Mouse (Mus musculus) embryonic facial prominence, embryonic 14.5 days (tissue): Measurements from ENCODE around the gene Olfr137. TPM values are rescaled to one million over a fixed set of nuclear protein-coding genes. Genes with fewer than 3 reads are reported as not detected.

Source experiments
- ATAC-seq: fragments of 200-750 bp; cut with Nextera tagmentation; 2 replicates; pipeline ENCODE4 v1.8.0; 2017; ENCODE audit warnings: low read depth, moderate number of reproducible peaks, moderate TSS enrichment
- DNase-seq: peaks from one replicate; pipeline ENCODE4 v3.0.0-alpha.2; 2015; ENCODE audit warnings: low spot score
- H3K27ac ChIP-seq: fragments of 300-500 bp; sonication (generic); replicated peaks from 2 replicates; pipeline ENCODE4 v1.5.1; 2014; ENCODE audit warnings: low read depth, mild to moderate bottlenecking, low read length, moderate library complexity
- H3K27me3 ChIP-seq: fragments of 300-500 bp; sonication (generic); replicated peaks from 2 replicates; pipeline ENCODE4 v1.6.1; 2014; ENCODE audit warnings: low read length; ENCODE audit not compliant: control insufficient read depth, insufficient read depth
- H3K36me3 ChIP-seq: fragments of 300-500 bp; sonication (generic); 2 replicates; pipeline ENCODE4 v1.6.1; 2014; ENCODE audit warnings: low read length, mixed read lengths; ENCODE audit not compliant: control insufficient read depth, insufficient read depth
- H3K4me1 ChIP-seq: fragments of 300-500 bp; sonication (generic); 2 replicates; pipeline ENCODE4 v1.6.1; 2014; ENCODE audit warnings: antibody characterized with exemption, low read length; ENCODE audit not compliant: control insufficient read depth, insufficient read depth
- H3K4me2 ChIP-seq: fragments of 300-500 bp; sonication (generic); 2 replicates; pipeline ENCODE4 v1.6.1; 2014; ENCODE audit warnings: low read depth, mild to moderate bottlenecking, low read length, moderate library complexity, mixed read lengths
- H3K4me3 ChIP-seq: fragments of 300-500 bp; sonication (generic); 2 replicates; pipeline ENCODE4 v1.5.1; 2014; ENCODE audit warnings: low read depth, mild to moderate bottlenecking, low read length
- H3K9ac ChIP-seq: fragments of 300-500 bp; sonication (generic); 2 replicates; pipeline ENCODE4 v1.6.1; 2014; ENCODE audit warnings: low read depth, mild to moderate bottlenecking, low read length, moderate library complexity, mixed read lengths
- H3K9me3 ChIP-seq: fragments of 300-500 bp; sonication (generic); 2 replicates; pipeline ENCODE4 v1.6.1; 2016; ENCODE audit warnings: low read length; ENCODE audit not compliant: control insufficient read depth
- WGBS: fragments of 180-500 bp; shearing (Covaris S2); extraction: QIAGEN DNeasy Blood & Tissue Kit; methylation state at CpG from one replicate; pipeline ENCODE4 v1.1.7; 2014; 5-methylcytosine and 5-hydroxymethylcytosine counted together
- polyA plus RNA-seq: library from polyadenylated mRNA; unstranded; fragments of >200 nt; fragmentation: Nextera tagmentation; extraction: Ambion mirVana; gene quantifications from 2 replicates; pipeline ENCODE4 v1.2.1, GENCODE M21; 2014

Gene Olfr137
- polyA plus RNA-seq: not detected in 2 replicates

- Histone ChIP-seq H3K36me3 (no peaks in the 10 kb centered on the region), H3K27me3 (no peaks in the 10 kb centered on the region), H3K9ac (no peak within 1 kb of the TSS)
Observed at GRCm38 (mm10) chr17:38307470-38307869, at the start of gene Olfr137. TSS of gene Olfr137 (minus strand) at chr17:38307570.

GRCm38 (mm10) chr17:38329531-38329930 lies 22.2 kb upstream of the Olfr137 start, which contains the start of gene Olfr136:
TSS of gene Olfr136 (plus strand) at chr17:38329831.
- H3K9me3 ChIP-seq: 0 out of 2 replicates have a peak, but pooled peaks cover 3% of the 10 kb centered on the region
- no peak for ATAC-seq
- H3K4me1 ChIP-seq: no peaks in the 10 kb centered on the region
- H3K27me3 ChIP-seq: no peaks in the 10 kb centered on the region
- no peak within 1 kb of the TSS for H3K4me3 ChIP-seq
- no peak within 1 kb of the TSS for H3K4me2 ChIP-seq
- no peak for DNase-seq
- no peaks in the 10 kb centered on the region for H3K36me3 ChIP-seq
- H3K27ac ChIP-seq: no peak within 1 kb of the TSS
- no peak within 1 kb of the TSS for H3K9ac ChIP-seq

More at GRCm38 (mm10) chr17:38307470-38307869, at the start of gene Olfr137:
- Histone ChIP-seq H3K4me1 (no peaks in the 10 kb centered on the region), H3K4me3 (no peak within 1 kb of the TSS), H3K4me2 (no peak within 1 kb of the TSS), H3K27ac (no peak within 1 kb of the TSS), H3K9me3 (0 out of 2 replicates have a peak, but pooled peaks cover 9% of the 10 kb centered on the region)
- ATAC-seq (no peak), DNase-seq (no peak)

- no peak for ATAC-seq
- no peaks in the 10 kb centered on the region for H3K4me1 ChIP-seq
- WGBS: 66% methylated on average over 1 of the region's 1 CpGs
Observed at GRCm38 (mm10) chr17:38260735-38261134, 46.6 kb downstream of the Olfr137 start, which contains the start of gene Olfr138. TSS of gene Olfr138 (plus strand) at chr17:38261035.

More at GRCm38 (mm10) chr17:38260735-38261134, 46.6 kb downstream of the Olfr137 start, which contains the start of gene Olfr138:
- H3K4me2 ChIP-seq: no peak within 1 kb of the TSS
- no peak within 1 kb of the TSS for H3K9ac ChIP-seq
- H3K27ac ChIP-seq: no peak within 1 kb of the TSS
- no peaks in the 10 kb centered on the region for H3K27me3 ChIP-seq
- H3K36me3 ChIP-seq: no peaks in the 10 kb centered on the region
- no peak within 1 kb of the TSS for H3K4me3 ChIP-seq
- H3K9me3 ChIP-seq: 0 out of 2 replicates have a peak, but pooled peaks cover 5% of the 10 kb centered on the region
- DNase-seq: no peak

Other genes starting within 250 kb of the Olfr137 start
- gene Olfr129, start 247.5 kb downstream of the Olfr137 start, polyA plus RNA-seq: not detected in 2 replicates
- not detected in 2 replicates for gene Olfr130, start 243.6 kb downstream of the Olfr137 start, polyA plus RNA-seq
- 0.22 and 0.30 TPM in 2 replicates for gene Olfr131, start 218.9 kb downstream of the Olfr137 start, polyA plus RNA-seq
- gene Olfr132, start 173.0 kb downstream of the Olfr137 start, polyA plus RNA-seq: not detected in 2 replicates
- gene Olfr133, start 162.3 kb downstream of the Olfr137 start, polyA plus RNA-seq: not detected in 2 replicates
- gene Olfr134, start 136.2 kb downstream of the Olfr137 start, polyA plus RNA-seq: not detected in 2 replicates
- gene Olfr135, start 103.2 kb downstream of the Olfr137 start, polyA plus RNA-seq: not detected in 2 replicates
- gene Olfr138, start 46.5 kb downstream of the Olfr137 start, polyA plus RNA-seq: not detected in 2 replicates
- 0.18 and 0.24 TPM in 2 replicates for gene Olfr136, start 22.3 kb upstream of the Olfr137 start, polyA plus RNA-seq
- gene Esp36, start 112.6 kb upstream of the Olfr137 start, polyA plus RNA-seq: not detected in 2 replicates
- not detected in 2 replicates for gene Esp34, start 246.6 kb upstream of the Olfr137 start, polyA plus RNA-seq